Mouse (Mus musculus): ENCODE results near the gene Parp9. TPM values are rescaled to one million over a fixed set of nuclear protein-coding genes. Genes with fewer than 3 reads are reported as not detected.

Gene Parp9
- polyA plus RNA-seq, 1 experiment from 2014 or later = 8.8 TPM

DNA sequence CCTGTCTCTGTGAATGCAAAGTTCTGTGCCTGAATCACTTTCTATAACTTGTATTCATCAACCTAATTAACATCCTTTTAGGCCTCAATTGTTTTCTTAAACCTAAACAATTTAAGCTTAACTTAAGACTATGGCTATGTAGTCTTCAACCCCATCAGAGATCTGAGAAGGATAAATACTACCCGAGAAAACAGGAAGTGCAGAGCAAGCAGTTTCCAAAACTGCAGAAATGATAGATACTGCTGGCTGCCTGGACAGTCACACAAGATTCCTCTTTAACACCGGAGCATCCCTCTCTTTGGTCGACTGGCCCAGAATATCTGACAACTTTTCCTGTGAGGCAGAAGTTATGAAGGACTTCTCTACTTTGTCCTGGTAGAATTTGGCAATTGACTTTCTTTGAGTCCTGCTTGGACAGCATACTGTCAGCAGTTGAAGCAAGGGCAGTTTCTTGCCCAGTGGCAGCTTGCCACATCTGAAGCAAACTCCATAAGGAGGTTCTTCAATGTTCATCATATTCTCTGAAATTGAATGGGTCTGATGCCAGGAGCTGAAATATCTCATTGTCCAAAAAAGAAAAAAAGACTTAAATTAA lies 15.9 kb upstream of the Parp9 start:
- Histone ChIP-seq H3K4me2 (ENCODE audit: low read depth, low read length) (no peak overlapping the region), H3K9me3 (ENCODE audit: control insufficient read depth, low read length) (no peaks in the 10 kb centered on the region), H3K4me1 (replicated peaks; ENCODE audit: control insufficient read depth, insufficient read depth, low read length) (no peaks in the 10 kb centered on the region), H3K4me3 (ENCODE audit: low read length) (no peak overlapping the region), H3K27me3 (ENCODE audit: control insufficient read depth, insufficient read depth, low read depth, low read length) (no peaks in the 10 kb centered on the region), H3K36me3 (ENCODE audit: control insufficient read depth, insufficient read depth, low read length) (no peaks in the 10 kb centered on the region), H3K27ac (ENCODE audit: low read length) (no peak overlapping the region), H3K9ac (ENCODE audit: low read length) (no peak overlapping the region)
- no peak for ATAC-seq (ENCODE audit: low read depth)
- 72% methylated on average over 3 of the region's 3 CpGs for WGBS

DNA sequence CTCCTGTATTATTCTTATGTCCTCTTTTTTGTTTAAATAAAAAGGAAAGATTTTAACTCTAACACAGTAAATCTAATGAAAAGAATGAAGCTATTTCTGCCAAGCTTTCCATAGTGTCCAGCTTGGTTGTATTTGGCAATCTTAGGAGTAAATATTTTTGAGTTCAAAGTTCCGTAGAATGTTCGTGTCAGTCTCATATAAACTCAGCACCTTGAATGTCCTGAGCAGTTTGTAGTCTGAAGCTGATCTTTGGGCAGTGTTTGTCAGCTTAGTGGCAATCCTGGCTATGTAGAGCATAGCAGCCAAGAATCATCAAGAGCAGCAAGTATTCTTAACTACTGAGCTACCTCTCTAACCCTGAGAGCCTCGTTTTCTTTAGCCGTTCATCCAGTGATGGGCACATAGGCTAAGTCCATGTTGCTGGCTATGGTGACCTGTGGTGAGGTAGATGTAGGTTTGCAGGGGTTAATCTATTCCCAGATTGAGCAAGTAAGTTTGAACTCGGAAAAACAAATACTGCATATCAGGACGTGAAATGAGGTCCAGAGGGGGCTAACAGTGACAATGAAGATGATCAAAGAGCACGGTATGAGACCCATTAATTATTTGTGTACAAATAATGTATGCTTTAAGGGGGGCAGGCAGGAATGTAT lies 14.6 kb upstream of the Parp9 start:
- H3K9ac ChIP-seq (ENCODE audit: low read length) = no peak overlapping the region
- 62% methylated on average over 7 of the region's 7 CpGs for WGBS
- no peak overlapping the region for H3K27ac ChIP-seq (ENCODE audit: low read length)
- H3K27me3 ChIP-seq (ENCODE audit: control insufficient read depth, insufficient read depth, low read depth, low read length) = no peaks in the 10 kb centered on the region
- H3K36me3 ChIP-seq (ENCODE audit: control insufficient read depth, insufficient read depth, low read length) = no peaks in the 10 kb centered on the region
- no peak for ATAC-seq (ENCODE audit: low read depth)
- no peak overlapping the region for H3K4me2 ChIP-seq (ENCODE audit: low read depth, low read length)
- H3K4me3 ChIP-seq (ENCODE audit: low read length) = no peak overlapping the region
- H3K4me1 ChIP-seq (replicated peaks; ENCODE audit: control insufficient read depth, insufficient read depth, low read length) = no peaks in the 10 kb centered on the region
- no peaks in the 10 kb centered on the region for H3K9me3 ChIP-seq (ENCODE audit: control insufficient read depth, low read length)

DNA sequence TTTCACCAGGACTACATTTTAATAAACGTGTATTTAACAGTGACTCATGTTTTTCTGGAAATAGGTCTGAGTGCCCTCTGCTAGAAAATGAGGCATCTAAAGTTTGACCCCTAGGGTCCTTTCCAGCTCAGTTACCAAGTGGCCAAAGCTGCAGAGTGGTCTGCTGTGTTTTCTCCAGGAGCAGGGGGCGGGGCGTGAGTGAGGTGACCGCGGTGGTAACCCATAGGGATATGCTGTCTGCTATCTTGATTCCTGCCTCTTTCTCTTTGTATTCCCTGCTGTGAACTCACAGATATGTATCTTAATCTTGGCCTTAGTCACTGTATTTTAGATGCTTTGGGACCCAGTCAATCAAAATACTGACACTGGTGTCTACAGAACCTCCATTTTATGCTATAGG lies 13.9 kb upstream of the Parp9 start:
- H3K9me3 ChIP-seq (ENCODE audit: control insufficient read depth, low read length) = no peaks in the 10 kb centered on the region
- H3K4me2 ChIP-seq (ENCODE audit: low read depth, low read length) = no peak overlapping the region
- no peak overlapping the region for H3K9ac ChIP-seq (ENCODE audit: low read length)
- no peak overlapping the region for H3K27ac ChIP-seq (ENCODE audit: low read length)
- no peak overlapping the region for H3K4me3 ChIP-seq (ENCODE audit: low read length)
- ATAC-seq (ENCODE audit: low read depth) = no peak
- H3K27me3 ChIP-seq (ENCODE audit: control insufficient read depth, insufficient read depth, low read depth, low read length) = no peaks in the 10 kb centered on the region
- H3K36me3 ChIP-seq (ENCODE audit: control insufficient read depth, insufficient read depth, low read length) = no peaks in the 10 kb centered on the region
- WGBS = 75% methylated on average over 5 of the region's 5 CpGs
- no peaks in the 10 kb centered on the region for H3K4me1 ChIP-seq (replicated peaks; ENCODE audit: control insufficient read depth, insufficient read depth, low read length)

DNA sequence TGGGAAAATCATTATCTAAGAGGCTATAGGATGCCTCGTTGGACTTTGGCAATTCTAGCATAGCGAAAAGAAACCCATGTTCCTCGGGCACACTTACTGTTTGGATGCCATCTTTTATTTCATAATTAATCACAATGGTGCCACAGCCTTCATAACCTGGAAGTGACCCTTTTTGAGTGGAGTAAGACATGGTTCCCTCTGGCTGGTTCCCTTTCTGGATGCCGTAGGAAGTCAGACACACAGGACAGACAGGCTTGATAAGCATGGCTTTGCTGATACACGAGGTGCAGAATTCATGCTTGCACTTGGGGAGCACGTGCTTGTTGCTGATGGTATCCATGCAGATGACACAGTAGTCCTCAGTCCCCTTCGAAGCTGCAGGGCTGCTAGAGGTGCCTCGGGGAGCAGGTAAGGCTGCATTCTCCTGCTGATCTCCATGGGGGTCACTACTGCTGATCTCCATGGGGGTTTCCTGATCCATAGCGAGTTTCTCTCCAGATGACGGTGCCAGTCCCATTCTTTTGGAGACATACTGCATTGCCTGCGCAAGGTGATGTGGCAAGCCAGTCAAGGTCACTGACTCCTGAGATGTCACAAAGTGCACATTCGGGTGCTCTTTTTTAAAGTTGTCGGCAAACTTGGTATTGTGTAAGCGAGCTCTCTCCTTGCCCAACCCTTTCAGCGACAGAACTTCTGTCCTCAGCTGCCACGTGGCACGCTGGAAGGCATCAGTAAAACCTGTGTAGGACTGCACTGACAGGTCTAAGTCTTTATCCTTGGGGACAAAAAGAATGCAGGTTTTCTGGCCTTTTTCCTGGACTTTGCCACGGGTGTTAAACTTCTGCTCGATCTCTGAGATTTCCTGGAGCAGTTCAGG lies 5.9 kb upstream of the Parp9 start:
- WGBS = 80% methylated on average over 19 of the region's 19 CpGs
- Histone ChIP-seq H3K4me1 (replicated peaks; ENCODE audit: control insufficient read depth, insufficient read depth, low read length) (no peaks in the 10 kb centered on the region; the same call in 1 of the 2 replicates), H3K9ac (ENCODE audit: low read length) (no peak overlapping the region), H3K4me2 (ENCODE audit: low read depth, low read length) (no peak overlapping the region), H3K27ac (ENCODE audit: low read length) (no peak overlapping the region), H3K36me3 (ENCODE audit: control insufficient read depth, insufficient read depth, low read length) (no peaks in the 10 kb centered on the region), H3K9me3 (ENCODE audit: control insufficient read depth, low read length) (no peaks in the 10 kb centered on the region), H3K4me3 (ENCODE audit: low read length) (no peak overlapping the region), H3K27me3 (ENCODE audit: control insufficient read depth, insufficient read depth, low read depth, low read length) (no peaks in the 10 kb centered on the region)
- no peak for ATAC-seq (ENCODE audit: low read depth)

DNA sequence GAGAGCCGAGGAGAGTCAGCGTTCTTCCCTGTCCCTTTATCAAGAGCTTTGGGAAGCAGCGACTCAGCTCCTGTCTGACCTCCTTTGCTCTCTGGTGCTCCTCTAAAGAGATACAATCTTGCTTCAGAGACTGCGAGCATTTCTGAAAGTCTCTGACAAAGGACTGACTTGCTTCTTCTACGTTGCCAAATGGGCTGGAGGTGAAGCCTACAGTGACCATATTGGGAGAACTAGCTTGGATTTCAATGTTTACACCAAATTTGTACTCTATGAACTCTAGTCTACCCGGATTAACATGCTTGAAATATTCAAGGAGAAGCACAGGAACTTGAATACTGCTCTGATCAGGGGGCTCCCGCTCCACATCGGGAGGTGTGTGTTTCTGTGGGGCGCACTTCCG lies 5.1 kb upstream of the Parp9 start:
- H3K36me3 ChIP-seq (ENCODE audit: control insufficient read depth, insufficient read depth, low read length) = no peaks in the 10 kb centered on the region
- H3K27me3 ChIP-seq (ENCODE audit: control insufficient read depth, insufficient read depth, low read depth, low read length) = no peaks in the 10 kb centered on the region
- no peak for ATAC-seq (ENCODE audit: low read depth)
- H3K27ac ChIP-seq (ENCODE audit: low read length) = no peak overlapping the region
- no peaks in the 10 kb centered on the region; the same call in 1 of the 2 replicates for H3K4me1 ChIP-seq (replicated peaks; ENCODE audit: control insufficient read depth, insufficient read depth, low read length)
- no peak overlapping the region for H3K4me3 ChIP-seq (ENCODE audit: low read length)
- WGBS = 69% methylated on average over 10 of the region's 10 CpGs
- no peak overlapping the region for H3K4me2 ChIP-seq (ENCODE audit: low read depth, low read length)
- no peak overlapping the region for H3K9ac ChIP-seq (ENCODE audit: low read length)
- H3K9me3 ChIP-seq (ENCODE audit: control insufficient read depth, low read length) = no peaks in the 10 kb centered on the region

DNA sequence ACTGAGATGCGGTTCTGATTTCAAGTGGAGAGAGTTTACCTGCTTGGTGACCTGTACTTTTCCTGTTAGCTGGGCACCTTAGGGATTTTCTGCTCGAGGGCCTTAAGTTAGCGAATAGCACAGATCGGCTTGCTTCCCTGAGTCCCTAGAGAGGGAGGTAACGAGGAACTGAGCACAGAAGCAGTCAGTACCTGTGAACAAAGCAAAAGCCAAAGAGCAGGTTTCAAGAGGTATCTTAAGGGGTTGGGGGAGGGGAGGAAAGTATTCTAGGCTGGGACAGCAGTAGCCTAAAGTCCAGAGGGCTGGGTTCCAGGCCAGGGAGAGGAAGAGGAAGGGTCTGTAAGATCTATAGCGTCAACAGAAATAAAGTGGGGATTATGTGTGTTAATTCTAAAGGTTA lies 991 bp downstream of the Parp9 start:
- peaks cover 3% of the 10 kb centered on the region; the same call in 1 of the 2 replicates for H3K36me3 ChIP-seq (ENCODE audit: control insufficient read depth, insufficient read depth, low read length)
- no peaks in the 10 kb centered on the region for H3K9me3 ChIP-seq (ENCODE audit: control insufficient read depth, low read length)
- H3K4me3 ChIP-seq (ENCODE audit: low read length) = peak overlapping the region; percentile 81
- no peaks in the 10 kb centered on the region for H3K27me3 ChIP-seq (ENCODE audit: control insufficient read depth, insufficient read depth, low read depth, low read length)
- ATAC-seq (ENCODE audit: low read depth) = peak; percentile 56
- H3K4me2 ChIP-seq (ENCODE audit: low read depth, low read length) = peak overlapping the region; percentile 94
- peak overlapping the region; percentile 68; the same call in 1 of the 2 replicates for H3K27ac ChIP-seq (ENCODE audit: low read length)
- peaks cover 3% of the 10 kb centered on the region for H3K4me1 ChIP-seq (replicated peaks; ENCODE audit: control insufficient read depth, insufficient read depth, low read length)
- H3K9ac ChIP-seq (ENCODE audit: low read length) = peak overlapping the region; percentile 84
- 4% methylated on average over 6 of the region's 6 CpGs for WGBS

DNA sequence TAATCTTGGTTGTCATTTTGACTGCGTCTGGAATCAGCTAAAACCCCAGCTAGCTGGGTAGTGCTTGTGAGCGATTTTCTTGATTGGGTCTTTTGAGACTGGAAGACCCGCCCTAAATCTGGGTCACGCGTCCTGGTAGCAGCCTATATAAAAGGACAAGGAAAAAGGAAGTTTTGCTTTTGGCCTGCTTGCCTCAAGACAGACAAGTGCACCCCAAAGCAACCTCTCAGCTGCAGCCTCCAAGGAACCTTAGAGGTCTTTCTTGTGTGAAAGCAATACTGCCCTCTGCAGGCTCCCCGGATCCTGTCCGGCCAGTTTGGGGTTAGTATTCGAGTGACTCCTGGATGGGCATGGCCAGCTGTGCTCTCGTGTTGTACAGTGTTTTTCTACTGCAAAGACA lies 1.4 kb downstream of the Parp9 start:
- WGBS = 13% methylated on average over 9 of the region's 9 CpGs
- Histone ChIP-seq H3K27me3 (ENCODE audit: control insufficient read depth, insufficient read depth, low read depth, low read length) (no peaks in the 10 kb centered on the region), H3K4me2 (ENCODE audit: low read depth, low read length) (peak overlapping the region; percentile 94), H3K4me1 (replicated peaks; ENCODE audit: control insufficient read depth, insufficient read depth, low read length) (peaks cover 3% of the 10 kb centered on the region), H3K36me3 (ENCODE audit: control insufficient read depth, insufficient read depth, low read length) (peaks cover 3% of the 10 kb centered on the region; the same call in 1 of the 2 replicates), H3K27ac (ENCODE audit: low read length) (no peak overlapping the region), H3K4me3 (ENCODE audit: low read length) (peak overlapping the region; percentile 81), H3K9ac (ENCODE audit: low read length) (peak overlapping the region; percentile 84; the same call in 1 of the 2 replicates), H3K9me3 (ENCODE audit: control insufficient read depth, low read length) (no peaks in the 10 kb centered on the region)
- peak; percentile 75 for ATAC-seq (ENCODE audit: low read depth)

DNA sequence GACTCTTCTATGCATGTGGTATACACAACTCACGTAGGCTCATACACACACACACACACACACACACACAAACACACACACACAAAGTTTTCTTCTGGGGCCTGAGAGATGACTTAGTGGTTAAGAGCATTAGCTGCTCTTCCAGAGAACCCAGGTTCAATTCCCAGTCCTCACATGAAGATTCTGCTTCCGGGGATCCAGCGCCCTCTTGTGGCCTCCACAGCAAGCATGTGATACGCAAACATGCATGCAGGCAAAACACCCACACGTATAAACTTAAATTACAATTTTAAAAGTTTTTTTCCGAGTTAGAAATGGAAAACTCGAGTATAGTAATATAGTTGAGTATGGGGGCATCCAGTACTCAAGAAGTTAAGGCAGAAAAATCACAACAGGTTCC lies 3.1 kb downstream of the Parp9 start:
- Histone ChIP-seq H3K9me3 (ENCODE audit: control insufficient read depth, low read length) (no peaks in the 10 kb centered on the region), H3K27ac (ENCODE audit: low read length) (no peak overlapping the region), H3K4me1 (replicated peaks; ENCODE audit: control insufficient read depth, insufficient read depth, low read length) (peaks cover 3% of the 10 kb centered on the region), H3K9ac (ENCODE audit: low read length) (no peak overlapping the region), H3K27me3 (ENCODE audit: control insufficient read depth, insufficient read depth, low read depth, low read length) (no peaks in the 10 kb centered on the region), H3K36me3 (ENCODE audit: control insufficient read depth, insufficient read depth, low read length) (peaks cover 3% of the 10 kb centered on the region; the same call in 1 of the 2 replicates), H3K4me2 (ENCODE audit: low read depth, low read length) (no peak overlapping the region), H3K4me3 (ENCODE audit: low read length) (no peak overlapping the region)
- no peak for ATAC-seq (ENCODE audit: low read depth)
- WGBS = 73% methylated on average over 7 of the region's 7 CpGs

DNA sequence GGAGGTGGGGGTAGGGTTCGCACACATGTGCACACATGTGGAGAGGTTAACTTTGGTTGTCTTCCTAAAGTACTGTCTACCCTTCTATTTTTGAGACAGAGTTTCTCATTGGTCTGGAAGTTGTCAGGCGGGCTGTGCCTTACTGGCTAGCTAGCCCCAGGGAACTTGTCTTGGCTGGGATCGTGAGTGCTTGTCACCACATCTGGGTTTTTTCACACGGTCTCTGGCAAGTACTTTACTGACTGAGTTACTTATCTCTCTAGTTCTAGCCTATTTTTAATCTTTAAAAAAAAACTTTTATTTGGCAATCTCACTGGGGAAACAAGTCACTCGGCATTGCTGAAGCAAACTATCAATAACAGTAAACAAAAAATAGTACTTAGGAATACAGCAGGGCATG lies 11.0 kb downstream of the Parp9 start:
- H3K4me2 ChIP-seq (ENCODE audit: low read depth, low read length) = no peak overlapping the region
- H3K27me3 ChIP-seq (ENCODE audit: control insufficient read depth, insufficient read depth, low read depth, low read length) = no peaks in the 10 kb centered on the region
- no peaks in the 10 kb centered on the region for H3K4me1 ChIP-seq (replicated peaks; ENCODE audit: control insufficient read depth, insufficient read depth, low read length)
- WGBS = 79% methylated on average over 5 of the region's 5 CpGs
- H3K4me3 ChIP-seq (ENCODE audit: low read length) = no peak overlapping the region
- ATAC-seq (ENCODE audit: low read depth) = no peak
- no peak overlapping the region for H3K27ac ChIP-seq (ENCODE audit: low read length)
- H3K9me3 ChIP-seq (ENCODE audit: control insufficient read depth, low read length) = no peaks in the 10 kb centered on the region
- H3K36me3 ChIP-seq (ENCODE audit: control insufficient read depth, insufficient read depth, low read length) = peaks cover 2% of the 10 kb centered on the region; the same call in 1 of the 2 replicates
- no peak overlapping the region for H3K9ac ChIP-seq (ENCODE audit: low read length)
